Mouse (Mus musculus): Measurements from ENCODE around the gene Gk. TPM values are rescaled to one million over a fixed set of nuclear protein-coding genes. Genes with fewer than 3 reads are reported as not detected.

Gk gene
- 49.8 and 52.6 TPM in 2 replicates for polyA plus RNA-seq (2015; fragmentation: Nextera tagmentation; extraction: Ambion mirVana)

- peak within 1 kb of the TSS; percentile 58 for H3K4me3 ChIP-seq (ENCODE audit: low read length)
Observed at GRCm38 (mm10) chrX:85776544-85777087, at the start of gene Gk. Gk (minus strand) TSS chrX:85776819.

GRCm38 (mm10) chrX:85804706-85805376 is 28.2 kb upstream of the Gk start:
- WGBS: 63% methylated on average over 4 of the region's 4 CpGs
- Histone ChIP-seq H3K4me1 (ENCODE audit: insufficient read depth, low read length) (no peaks in the 10 kb centered on the region), H3K27me3 (ENCODE audit: insufficient read depth, low read length) (no peaks in the 10 kb centered on the region)

More at GRCm38 (mm10) chrX:85776544-85777087, at the start of gene Gk:
- no peaks in the 10 kb centered on the region for H3K9me3 ChIP-seq (ENCODE audit: low read length)
- H3K36me3 ChIP-seq (ENCODE audit: insufficient read depth, low read length): no peaks in the 10 kb centered on the region
- peak within 1 kb of the TSS; percentile 56 for H3K4me2 ChIP-seq (replicated peaks; ENCODE audit: low read depth, low read length)
- H3K27me3 ChIP-seq (ENCODE audit: insufficient read depth, low read length): no peaks in the 10 kb centered on the region
- H3K9ac ChIP-seq (replicated peaks; ENCODE audit: low read length): peak within 1 kb of the TSS; percentile 76
- peak within 1 kb of the TSS; percentile 96 for H3K27ac ChIP-seq (ENCODE audit: low read length)
- 24% methylated on average over 37 of the region's 45 CpGs for WGBS
- H3K4me1 ChIP-seq (ENCODE audit: insufficient read depth, low read length): no peaks in the 10 kb centered on the region
- ATAC-seq (ENCODE audit: low FRiP score, low TSS enrichment): peak; percentile 98

GRCm38 (mm10) chrX:85803006-85803405 is 26.4 kb upstream of the Gk start:
- H3K36me3 ChIP-seq (ENCODE audit: insufficient read depth, low read length): no peaks in the 10 kb centered on the region
- no peak for ATAC-seq (ENCODE audit: low FRiP score, low TSS enrichment)
- no peaks in the 10 kb centered on the region for H3K27me3 ChIP-seq (ENCODE audit: insufficient read depth, low read length)
- no peak overlapping the region for H3K9ac ChIP-seq (replicated peaks; ENCODE audit: low read length)
- no peak overlapping the region for H3K27ac ChIP-seq (ENCODE audit: low read length)
- no peak overlapping the region for H3K4me2 ChIP-seq (replicated peaks; ENCODE audit: low read depth, low read length)
- no peaks in the 10 kb centered on the region for H3K4me1 ChIP-seq (ENCODE audit: insufficient read depth, low read length)
- no peak overlapping the region for H3K4me3 ChIP-seq (ENCODE audit: low read length)
- no peaks in the 10 kb centered on the region for H3K9me3 ChIP-seq (ENCODE audit: low read length)

More at GRCm38 (mm10) chrX:85804706-85805376, 28.2 kb upstream of the Gk start:
- Histone ChIP-seq H3K4me2 (replicated peaks; ENCODE audit: low read depth, low read length) (no peak overlapping the region), H3K36me3 (ENCODE audit: insufficient read depth, low read length) (no peaks in the 10 kb centered on the region), H3K9me3 (ENCODE audit: low read length) (no peaks in the 10 kb centered on the region), H3K9ac (replicated peaks; ENCODE audit: low read length) (no peak overlapping the region), H3K27ac (ENCODE audit: low read length) (no peak overlapping the region), H3K4me3 (ENCODE audit: low read length) (no peak overlapping the region)
- no peak for ATAC-seq (ENCODE audit: low FRiP score, low TSS enrichment)

DNA sequence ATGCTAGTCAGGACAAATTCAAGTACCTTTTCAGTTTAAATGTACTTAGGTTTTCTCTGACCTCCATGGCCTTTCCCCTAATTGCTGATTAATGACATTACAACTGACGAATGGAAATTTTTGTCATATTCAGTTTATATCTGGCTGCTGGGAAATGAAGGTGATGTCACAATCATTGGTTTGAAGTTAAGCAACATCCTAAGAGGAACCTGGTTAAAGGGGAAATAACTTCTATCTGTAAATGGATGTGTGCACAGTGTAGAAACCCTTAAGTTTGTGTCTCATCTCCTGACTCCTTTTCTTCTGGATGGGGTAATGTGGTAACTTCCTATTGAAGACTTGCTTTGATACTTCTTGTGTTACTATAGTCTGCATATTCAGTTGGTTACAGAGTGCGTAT is 20.8 kb upstream of the Gk start:
- no peak overlapping the region for H3K9ac ChIP-seq (replicated peaks; ENCODE audit: low read length)
- no peaks in the 10 kb centered on the region for H3K36me3 ChIP-seq (ENCODE audit: insufficient read depth, low read length)
- H3K9me3 ChIP-seq (ENCODE audit: low read length): peaks cover 3% of the 10 kb centered on the region; the same call in 1 of the 2 replicates
- ATAC-seq (ENCODE audit: low FRiP score, low TSS enrichment): no peak
- H3K4me3 ChIP-seq (ENCODE audit: low read length): no peak overlapping the region
- H3K27ac ChIP-seq (ENCODE audit: low read length): no peak overlapping the region
- no peak overlapping the region for H3K4me2 ChIP-seq (replicated peaks; ENCODE audit: low read depth, low read length)
- 85% methylated on average over 2 of the region's 2 CpGs for WGBS
- no peaks in the 10 kb centered on the region for H3K4me1 ChIP-seq (ENCODE audit: insufficient read depth, low read length)
- H3K27me3 ChIP-seq (ENCODE audit: insufficient read depth, low read length): no peaks in the 10 kb centered on the region

DNA sequence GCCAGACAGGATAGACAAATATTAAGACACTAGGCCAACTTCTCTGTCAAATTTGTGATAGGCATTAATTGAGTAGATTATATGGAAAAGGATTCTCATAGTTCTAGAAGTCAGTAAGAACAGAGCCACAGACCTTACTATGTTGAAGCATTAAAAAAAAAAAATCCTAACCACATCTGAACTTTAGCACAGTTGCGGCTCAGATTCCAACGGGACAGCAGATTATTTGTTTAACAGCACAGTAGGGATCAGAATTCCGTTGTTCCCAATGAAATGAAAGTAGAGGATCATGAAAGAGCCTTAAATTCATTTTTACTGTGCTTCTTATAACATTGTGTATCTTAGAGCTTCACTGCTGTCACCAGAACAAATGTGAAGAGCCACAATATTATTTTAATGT is 1.7 kb upstream of the Gk start:
- no peak overlapping the region for H3K9ac ChIP-seq (replicated peaks; ENCODE audit: low read length)
- WGBS: 60% methylated on average over 3 of the region's 3 CpGs
- H3K4me1 ChIP-seq (ENCODE audit: insufficient read depth, low read length): no peaks in the 10 kb centered on the region
- no peak for ATAC-seq (ENCODE audit: low FRiP score, low TSS enrichment)
- no peak overlapping the region for H3K4me3 ChIP-seq (ENCODE audit: low read length)
- no peak overlapping the region for H3K4me2 ChIP-seq (replicated peaks; ENCODE audit: low read depth, low read length)
- no peak overlapping the region for H3K27ac ChIP-seq (ENCODE audit: low read length)
- H3K36me3 ChIP-seq (ENCODE audit: insufficient read depth, low read length): no peaks in the 10 kb centered on the region
- H3K9me3 ChIP-seq (ENCODE audit: low read length): no peaks in the 10 kb centered on the region
- H3K27me3 ChIP-seq (ENCODE audit: insufficient read depth, low read length): no peaks in the 10 kb centered on the region

DNA sequence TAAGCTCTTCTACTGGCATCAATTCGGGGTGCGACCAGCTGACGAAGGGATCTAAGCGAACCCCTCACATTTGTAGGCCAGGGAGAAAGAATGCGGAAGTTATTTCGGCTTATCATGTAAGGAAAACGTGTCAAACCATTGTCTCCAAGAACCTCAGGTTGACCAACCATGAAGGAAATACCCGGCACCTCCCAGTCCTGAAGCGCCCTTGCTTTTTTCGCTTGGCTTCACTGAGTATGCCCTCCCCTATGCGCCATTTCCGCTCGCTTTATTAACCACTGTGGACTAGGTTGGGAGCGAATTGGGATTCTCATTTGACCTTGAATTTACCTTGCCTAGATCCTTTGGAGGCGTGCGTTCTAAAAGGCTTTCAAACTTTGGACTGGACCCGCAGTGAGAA is 522 bp upstream of the Gk start:
- H3K4me2 ChIP-seq (replicated peaks; ENCODE audit: low read depth, low read length): peak overlapping the region; percentile 56
- H3K9me3 ChIP-seq (ENCODE audit: low read length): no peaks in the 10 kb centered on the region
- 27% methylated on average over 17 of the region's 17 CpGs for WGBS
- no peaks in the 10 kb centered on the region for H3K4me1 ChIP-seq (ENCODE audit: insufficient read depth, low read length)
- ATAC-seq (ENCODE audit: low FRiP score, low TSS enrichment): peak; percentile 76
- H3K9ac ChIP-seq (replicated peaks; ENCODE audit: low read length): peak overlapping the region; percentile 76
- H3K4me3 ChIP-seq (ENCODE audit: low read length): peak overlapping the region; percentile 58
- no peaks in the 10 kb centered on the region for H3K27me3 ChIP-seq (ENCODE audit: insufficient read depth, low read length)
- H3K27ac ChIP-seq (ENCODE audit: low read length): peak overlapping the region; percentile 96
- no peaks in the 10 kb centered on the region for H3K36me3 ChIP-seq (ENCODE audit: insufficient read depth, low read length)

- Histone ChIP-seq H3K9me3 (ENCODE audit: low read length) (no peaks in the 10 kb centered on the region), H3K36me3 (ENCODE audit: insufficient read depth, low read length) (no peaks in the 10 kb centered on the region), H3K27ac (ENCODE audit: low read length) (peak overlapping the region; percentile 76), H3K27me3 (ENCODE audit: insufficient read depth, low read length) (no peaks in the 10 kb centered on the region), H3K4me3 (ENCODE audit: low read length) (peak overlapping the region; percentile 58), H3K9ac (replicated peaks; ENCODE audit: low read length) (peak overlapping the region; percentile 62), H3K4me2 (replicated peaks; ENCODE audit: low read depth, low read length) (peak overlapping the region; percentile 54), H3K4me1 (ENCODE audit: insufficient read depth, low read length) (no peaks in the 10 kb centered on the region)
- no peak for ATAC-seq (ENCODE audit: low FRiP score, low TSS enrichment)
- WGBS: 25% methylated on average over 22 of the region's 22 CpGs
Observed at GRCm38 (mm10) chrX:85775879-85776543, 608 bp downstream of the Gk start.

GRCm38 (mm10) chrX:85771303-85771702 is 5.3 kb downstream of the Gk start:
- no peak overlapping the region for H3K4me3 ChIP-seq (ENCODE audit: low read length)
- H3K4me1 ChIP-seq (ENCODE audit: insufficient read depth, low read length): no peaks in the 10 kb centered on the region
- no peak for ATAC-seq (ENCODE audit: low FRiP score, low TSS enrichment)
- WGBS: 76% methylated on average over 3 of the region's 3 CpGs
- H3K9me3 ChIP-seq (ENCODE audit: low read length): no peaks in the 10 kb centered on the region
- H3K27me3 ChIP-seq (ENCODE audit: insufficient read depth, low read length): no peaks in the 10 kb centered on the region
- no peak overlapping the region for H3K27ac ChIP-seq (ENCODE audit: low read length)
- H3K36me3 ChIP-seq (ENCODE audit: insufficient read depth, low read length): no peaks in the 10 kb centered on the region
- no peak overlapping the region for H3K4me2 ChIP-seq (replicated peaks; ENCODE audit: low read depth, low read length)
- H3K9ac ChIP-seq (replicated peaks; ENCODE audit: low read length): no peak overlapping the region

DNA sequence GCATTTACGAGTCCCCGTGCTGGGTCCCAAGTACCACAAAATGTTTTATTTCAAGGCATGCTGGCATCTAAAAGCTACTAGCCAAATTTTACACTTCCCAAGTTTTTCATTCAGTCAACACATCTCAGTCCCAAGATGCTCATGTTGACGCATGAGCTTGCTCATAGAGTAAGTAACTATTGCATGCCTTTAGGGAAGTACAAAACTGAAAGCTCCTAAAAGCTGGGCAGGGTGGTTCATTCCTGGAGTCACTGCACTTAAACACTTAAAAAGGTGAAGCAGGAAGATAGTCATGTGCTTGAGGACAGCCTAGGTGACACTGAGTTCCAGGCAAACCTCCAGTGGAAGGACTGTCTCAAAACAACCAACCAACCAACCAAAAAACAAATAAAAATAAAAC is 5.9 kb downstream of the Gk start:
- 91% methylated on average over 3 of the region's 3 CpGs for WGBS
- no peaks in the 10 kb centered on the region for H3K27me3 ChIP-seq (ENCODE audit: insufficient read depth, low read length)
- H3K9ac ChIP-seq (replicated peaks; ENCODE audit: low read length): no peak overlapping the region
- H3K9me3 ChIP-seq (ENCODE audit: low read length): no peaks in the 10 kb centered on the region
- no peaks in the 10 kb centered on the region for H3K36me3 ChIP-seq (ENCODE audit: insufficient read depth, low read length)
- H3K4me1 ChIP-seq (ENCODE audit: insufficient read depth, low read length): no peaks in the 10 kb centered on the region
- ATAC-seq (ENCODE audit: low FRiP score, low TSS enrichment): no peak
- no peak overlapping the region for H3K27ac ChIP-seq (ENCODE audit: low read length)
- H3K4me3 ChIP-seq (ENCODE audit: low read length): no peak overlapping the region
- H3K4me2 ChIP-seq (replicated peaks; ENCODE audit: low read depth, low read length): no peak overlapping the region

GRCm38 (mm10) chrX:85768578-85768977 is 8.0 kb downstream of the Gk start:
- Histone ChIP-seq H3K36me3 (ENCODE audit: insufficient read depth, low read length) (no peaks in the 10 kb centered on the region), H3K4me3 (ENCODE audit: low read length) (no peak overlapping the region), H3K4me2 (replicated peaks; ENCODE audit: low read depth, low read length) (no peak overlapping the region), H3K27me3 (ENCODE audit: insufficient read depth, low read length) (no peaks in the 10 kb centered on the region; the same call in 1 of the 2 replicates), H3K4me1 (ENCODE audit: insufficient read depth, low read length) (no peaks in the 10 kb centered on the region), H3K9me3 (ENCODE audit: low read length) (no peaks in the 10 kb centered on the region), H3K9ac (replicated peaks; ENCODE audit: low read length) (no peak overlapping the region), H3K27ac (ENCODE audit: low read length) (no peak overlapping the region)
- 59% methylated on average over 2 of the region's 2 CpGs for WGBS
- ATAC-seq (ENCODE audit: low FRiP score, low TSS enrichment): no peak
